8 mouse cellular contexts compared by ENCODE assay signal in genomic region chr3:97032053-97032496, GRCm38 (mm10).
DNase-seq lines count a peak whose midpoint lies in the region; ATAC-seq and TF ChIP-seq lines count a peak whose summit lies in the region.

No protein-coding gene starts in this region.

- H3K36me3 ChIP-seq in liver, embryonic 16.5 days (ENCODE audit: control insufficient read depth, insufficient read depth), result no peaks in the 10 kb centered on the region

- no peak for TF ChIP-seq CTCF in cerebellum, adult 2 months (IDR thresholded peaks at IDR 0.05; ENCODE audit: borderline replicate concordance, insufficient read depth, low read depth, low read length)

- H3K27me3 ChIP-seq in liver, embryonic 16.5 days (ENCODE audit: control insufficient read depth, insufficient read depth, low read depth, low read length), result no peaks in the 10 kb centered on the region
- H3K27me3 ChIP-seq in cerebellum, adult 2 months (ENCODE audit: control insufficient read depth, insufficient read depth, low read length), result no peaks in the 10 kb centered on the region

- no peak overlapping the region for H3K27ac ChIP-seq in liver, embryonic 16.5 days (ENCODE audit: low read length)
- H3K27ac ChIP-seq in cerebellum, adult 2 months (ENCODE audit: insufficient read depth, low read length), result no peak overlapping the region

- intact Hi-C loops in left cerebral cortex, postnatal 4 days (cut with DNase I), result no loop called here

- peak; percentile 15 for DNase-seq in left cerebral cortex, postnatal 4 days
- no peak for DNase-seq in left cerebral cortex, adult 9 months (ENCODE audit: low spot score in 2 of 2)
- peak; percentile 9 for DNase-seq in forelimb bud, embryonic 11.5 days (ENCODE audit: low read depth, low spot score)
- DNase-seq in retina, embryonic 14.5 days (ENCODE audit: low spot score), result peak; percentile 45
- no peak for DNase-seq in cerebellum, adult 2 months
- no peak for DNase-seq in left cerebral cortex, adult 8-10 months (ENCODE audit: low spot score in 2 of 2)
- no peak for DNase-seq in layer of hippocampus, postnatal 14 days (ENCODE audit: low spot score in 2 of 2)

- H3K4me2 ChIP-seq in liver, embryonic 16.5 days (ENCODE audit: low read depth, low read length), result peak overlapping the region; percentile 30

- H3K4me1 ChIP-seq in liver, embryonic 16.5 days (ENCODE audit: control insufficient read depth, low read depth, low read length), result no peaks in the 10 kb centered on the region
- no peaks in the 10 kb centered on the region for H3K4me1 ChIP-seq in cerebellum, adult 2 months (ENCODE audit: control insufficient read depth, insufficient read depth, low read length)

- ATAC-seq in liver, embryonic 16.5 days (ENCODE audit: low read depth), result no peak

- no peak overlapping the region for H3K4me3 ChIP-seq in liver, embryonic 16.5 days (ENCODE audit: low read depth, low read length)
- no peak overlapping the region for H3K4me3 ChIP-seq in cerebellum, adult 2 months (replicated peaks; ENCODE audit: insufficient read depth, low read depth, low read length)

- TF ChIP-seq POLR2A in cerebellum, adult 2 months (IDR thresholded peaks at IDR 0.05; ENCODE audit: borderline replicate concordance, insufficient read depth, low read length), result no peak

- H3K9ac ChIP-seq in liver, embryonic 16.5 days (ENCODE audit: low read depth, low read length), result no peak overlapping the region

- WGBS in liver, embryonic 16.5 days (ENCODE audit: insufficient replicate concordance), result 2% methylated on average over 10 of the region's 10 CpGs
- whole genome bisulfite sequencing in cerebellum, adult 2 months, result 6% methylated on average over 10 of the region's 10 CpGs

- H3K9me3 ChIP-seq in liver, embryonic 16.5 days (replicated peaks; ENCODE audit: control insufficient read depth, low read length), result no peaks in the 10 kb centered on the region

Comparison
In these comparisons a context has a peak if more than half of its experiments do, and no peak if none do; other contexts are left out.
1. DNase-seq: peak in left cerebral cortex, postnatal 4 days (single experiment), forelimb bud, embryonic 11.5 days (single experiment) and retina, embryonic 14.5 days (single experiment); none in left cerebral cortex, adult 9 months (0 of 2), cerebellum, adult 2 months (0 of 2), left cerebral cortex, adult 8-10 months (0 of 2) and layer of hippocampus, postnatal 14 days (0 of 2).